Mouse (Mus musculus): ENCODE measurements around the gene Hoxd1. TPM values are rescaled to one million over a fixed set of nuclear protein-coding genes. Genes with fewer than 3 reads are reported as not detected.

Gene Hoxd1
- total RNA-seq, 1 experiment from 2014 or later: not detected

- no peak for ATAC-seq (replicated peaks; ENCODE audit: insufficient number of reproducible peaks, low FRiP score, low TSS enrichment, poor library complexity, severe bottlenecking)
These were observed 17.1 kb upstream of the Hoxd1 start for GRCm38 (mm10) chr2:74745540-74746297.

GRCm38 (mm10) chr2:74746298-74746921, 16.4 kb upstream of the Hoxd1 start:
- ATAC-seq (replicated peaks; ENCODE audit: insufficient number of reproducible peaks, low FRiP score, low TSS enrichment, poor library complexity, severe bottlenecking): no peak

- ATAC-seq (replicated peaks; ENCODE audit: insufficient number of reproducible peaks, low FRiP score, low TSS enrichment, poor library complexity, severe bottlenecking): no peak
These were observed 15.8 kb upstream of the Hoxd1 start for GRCm38 (mm10) chr2:74747006-74747405.

GRCm38 (mm10) chr2:74747661-74748141, 15.1 kb upstream of the Hoxd1 start:
- ATAC-seq (replicated peaks; ENCODE audit: insufficient number of reproducible peaks, low FRiP score, low TSS enrichment, poor library complexity, severe bottlenecking): no peak

GRCm38 (mm10) chr2:74748436-74748995, 14.3 kb upstream of the Hoxd1 start:
- no peak for ATAC-seq (replicated peaks; ENCODE audit: insufficient number of reproducible peaks, low FRiP score, low TSS enrichment, poor library complexity, severe bottlenecking)

- ATAC-seq (replicated peaks; ENCODE audit: insufficient number of reproducible peaks, low FRiP score, low TSS enrichment, poor library complexity, severe bottlenecking): no peak
These were observed 13.3 kb upstream of the Hoxd1 start for GRCm38 (mm10) chr2:74749337-74750121.

GRCm38 (mm10) chr2:74750731-74751250, 12.0 kb upstream of the Hoxd1 start:
- no peak for ATAC-seq (replicated peaks; ENCODE audit: insufficient number of reproducible peaks, low FRiP score, low TSS enrichment, poor library complexity, severe bottlenecking)

- no peak for ATAC-seq (replicated peaks; ENCODE audit: insufficient number of reproducible peaks, low FRiP score, low TSS enrichment, poor library complexity, severe bottlenecking)
These were observed 10.9 kb upstream of the Hoxd1 start for GRCm38 (mm10) chr2:74751861-74752260.

GRCm38 (mm10) chr2:74752431-74753174, 10.2 kb upstream of the Hoxd1 start:
- no peak for ATAC-seq (replicated peaks; ENCODE audit: insufficient number of reproducible peaks, low FRiP score, low TSS enrichment, poor library complexity, severe bottlenecking)

GRCm38 (mm10) chr2:74753175-74753523, 9.6 kb upstream of the Hoxd1 start:
- ATAC-seq (replicated peaks; ENCODE audit: insufficient number of reproducible peaks, low FRiP score, low TSS enrichment, poor library complexity, severe bottlenecking): no peak

- ATAC-seq (replicated peaks; ENCODE audit: insufficient number of reproducible peaks, low FRiP score, low TSS enrichment, poor library complexity, severe bottlenecking): no peak
These were observed 9.1 kb upstream of the Hoxd1 start for GRCm38 (mm10) chr2:74753711-74754110.

- ATAC-seq (replicated peaks; ENCODE audit: insufficient number of reproducible peaks, low FRiP score, low TSS enrichment, poor library complexity, severe bottlenecking): no peak
These were observed 2.6 kb upstream of the Hoxd1 start for GRCm38 (mm10) chr2:74760146-74760545.

GRCm38 (mm10) chr2:74761941-74762340, 839 bp upstream of the Hoxd1 start:
- no peak for ATAC-seq (replicated peaks; ENCODE audit: insufficient number of reproducible peaks, low FRiP score, low TSS enrichment, poor library complexity, severe bottlenecking)

- ATAC-seq (replicated peaks; ENCODE audit: insufficient number of reproducible peaks, low FRiP score, low TSS enrichment, poor library complexity, severe bottlenecking): no peak
These were observed 510 bp downstream of the Hoxd1 start for GRCm38 (mm10) chr2:74763245-74763735.

- ATAC-seq (replicated peaks; ENCODE audit: insufficient number of reproducible peaks, low FRiP score, low TSS enrichment, poor library complexity, severe bottlenecking): no peak
These were observed 1.2 kb downstream of the Hoxd1 start for GRCm38 (mm10) chr2:74763976-74764375.

- no peak for ATAC-seq (replicated peaks; ENCODE audit: insufficient number of reproducible peaks, low FRiP score, low TSS enrichment, poor library complexity, severe bottlenecking)
These were observed 11.6 kb downstream of the Hoxd1 start for GRCm38 (mm10) chr2:74774359-74774758.

- no peak for ATAC-seq (replicated peaks; ENCODE audit: insufficient number of reproducible peaks, low FRiP score, low TSS enrichment, poor library complexity, severe bottlenecking)
These were observed 14.9 kb downstream of the Hoxd1 start for GRCm38 (mm10) chr2:74777536-74778275.

GRCm38 (mm10) chr2:74781386-74781785, 18.6 kb downstream of the Hoxd1 start:
- no peak for ATAC-seq (replicated peaks; ENCODE audit: insufficient number of reproducible peaks, low FRiP score, low TSS enrichment, poor library complexity, severe bottlenecking)

Data from monocyte, adult 5-6 weeks (primary cell).